Mouse (Mus musculus) cerebellum, adult 8-10 months (tissue): ENCODE measurements at regions not wholly inside any gene's neighbourhood (a gene's known extent, or its start where the extent isn't known, plus 50 kb on each side); places are given as distances from the start of the nearest gene placed in this dataset.
"Not testable (repeated sequence)": the region's sequence is repeated elsewhere in the genome, so short reads cannot be mapped to it uniquely, and the experiment has no call there.

ENCODE experiments used
- DNase-seq: peaks from one replicate; pipeline ENCODE4 v3.0.0; 2022

- DNase-seq: no peak
Observed at GRCm38 (mm10) chr4:27529565-27529964, 1182.9 kb upstream of the Manea start.

- no peak for DNase-seq
Observed at GRCm38 (mm10) chr4:27520295-27520694, 1173.6 kb upstream of the Manea start.

- DNase-seq: no peak
Observed at GRCm38 (mm10) chr4:27504829-27505804, 1158.4 kb upstream of the Manea start.

DNA sequence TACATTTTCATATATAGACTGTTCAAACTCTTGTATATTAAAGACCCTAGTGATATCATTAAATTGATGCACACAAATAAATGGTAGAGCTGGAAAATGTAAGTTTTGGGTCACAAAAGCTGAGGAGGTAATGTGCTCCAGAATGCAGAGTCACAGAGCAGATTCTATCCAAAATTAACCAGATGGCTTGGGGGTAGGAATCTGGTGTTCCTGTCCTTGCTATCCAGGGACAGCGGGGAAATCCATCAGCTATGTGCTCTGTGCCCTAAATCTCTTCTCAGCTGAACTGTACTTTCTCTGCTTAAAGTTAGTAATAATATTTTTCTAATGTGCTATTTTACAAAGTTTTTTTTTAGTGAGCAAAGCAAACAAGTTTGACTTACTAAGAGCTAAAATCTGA, 1151.2 kb upstream of the Manea start:
- peak; percentile 51 for DNase-seq

GRCm38 (mm10) chr4:27497274-27497673, 1150.6 kb upstream of the Manea start:
- DNase-seq: no peak

DNA sequence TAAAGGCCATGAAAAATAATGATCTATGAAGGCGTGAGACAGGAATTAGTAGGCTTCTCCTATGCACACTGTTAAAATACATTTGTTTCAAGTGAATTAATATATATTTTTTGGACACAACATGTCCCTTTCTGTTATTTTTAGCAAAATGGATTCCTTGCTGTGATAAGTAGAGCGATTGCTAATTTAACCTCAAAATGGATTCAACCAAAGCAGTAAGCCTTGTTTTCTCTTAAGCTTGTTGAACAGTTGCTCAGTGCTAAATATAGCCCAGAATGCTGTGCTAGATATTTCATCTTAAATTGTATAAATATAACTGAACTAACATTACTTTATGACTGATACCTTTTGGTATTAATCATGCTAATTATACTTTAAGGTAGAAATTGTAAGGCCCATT, 1144.6 kb upstream of the Manea start:
- DNase-seq: no peak

DNA sequence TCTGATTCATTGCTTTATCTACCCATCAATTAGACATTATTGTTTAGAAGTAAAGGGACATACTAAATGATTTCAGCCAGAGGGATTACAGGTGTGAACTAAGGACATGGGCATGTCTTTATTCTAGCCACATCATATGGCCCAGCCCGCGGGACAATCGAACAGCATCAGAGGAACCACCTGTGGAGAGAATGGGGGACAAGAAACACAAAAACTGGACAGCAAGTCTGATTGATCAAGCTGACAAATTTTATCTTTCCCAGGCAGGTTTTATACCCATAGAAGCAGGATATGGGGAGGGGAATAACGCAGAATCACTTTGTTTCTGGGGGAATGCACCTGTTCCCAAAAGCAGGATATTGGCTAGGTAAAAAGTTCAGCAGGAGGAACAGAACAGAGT, 1103.2 kb upstream of the Manea start:
- no peak for DNase-seq

DNA sequence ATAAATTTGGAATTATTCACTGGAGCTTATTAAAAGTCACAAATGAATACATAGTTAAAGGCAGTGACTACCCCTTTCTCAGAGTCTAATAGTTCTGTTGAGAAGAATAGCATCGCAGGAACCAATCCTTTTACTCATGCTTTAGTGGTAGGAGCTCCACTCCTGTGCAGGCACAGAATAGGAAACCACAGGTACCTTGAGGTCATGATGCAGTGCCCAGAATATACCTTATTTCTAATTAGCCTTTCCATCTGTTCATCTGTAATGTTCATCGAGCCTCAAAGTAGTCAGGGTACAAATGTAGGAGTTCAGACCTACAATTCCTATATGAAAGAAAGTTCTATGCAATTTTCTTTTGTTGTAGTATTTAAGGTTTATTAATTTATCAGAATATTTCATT, 1099.6 kb upstream of the Manea start:
- DNase-seq: no peak

DNA sequence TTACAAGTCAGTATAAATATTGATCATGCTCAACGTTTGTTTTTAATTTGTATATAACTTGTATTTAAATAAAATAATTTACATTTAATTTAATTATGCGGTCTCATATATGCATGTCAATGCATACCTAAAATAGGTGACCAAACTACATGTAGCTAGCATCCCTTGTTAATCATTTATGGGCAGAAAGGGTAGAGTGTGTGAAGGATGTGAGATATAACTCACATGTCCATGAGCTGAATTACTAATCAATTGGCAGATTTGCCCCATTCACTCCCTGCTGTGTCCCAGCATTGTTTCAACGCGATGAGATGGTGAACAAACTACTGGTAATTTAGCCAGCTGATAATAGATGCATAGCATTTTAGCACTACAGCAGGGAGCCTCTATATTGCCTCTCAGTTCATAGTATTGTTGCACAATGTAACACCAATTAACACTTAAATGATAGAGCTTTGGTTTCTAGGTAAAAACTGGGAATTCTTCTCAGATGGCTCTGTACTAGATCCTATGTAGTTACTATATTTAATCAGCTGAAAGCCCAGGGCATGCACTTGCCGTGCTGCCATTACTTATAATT, 1082.6 kb upstream of the Manea start:
- DNase-seq: no peak

GRCm38 (mm10) chr4:27425902-27426301, 1079.2 kb upstream of the Manea start:
- peak; percentile 90 for DNase-seq

- DNase-seq: no peak
Observed at GRCm38 (mm10) chr4:27423846-27424245, 1077.2 kb upstream of the Manea start.

GRCm38 (mm10) chr4:27418517-27418916, 1071.8 kb upstream of the Manea start:
- peak; percentile 66 for DNase-seq

DNA sequence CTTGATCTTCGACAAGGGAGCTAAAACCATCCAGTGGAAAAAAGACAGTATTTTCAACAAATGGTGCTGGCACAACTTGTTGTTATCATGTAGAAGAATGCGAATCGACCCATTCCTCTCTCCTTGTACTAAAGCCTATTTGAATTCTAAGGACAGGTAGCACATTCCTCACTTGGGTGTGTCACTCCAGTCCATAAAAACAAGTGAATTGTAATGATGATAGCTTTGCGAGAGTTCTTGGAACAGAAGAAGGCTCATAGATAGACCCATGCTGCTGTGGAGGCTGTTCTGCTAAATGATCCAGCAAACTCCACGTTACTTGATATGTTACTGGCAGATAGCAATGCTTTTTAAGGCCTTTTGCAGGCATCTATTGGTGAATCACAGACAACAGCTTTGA, 1038.2 kb upstream of the Manea start:
- not testable (repeated sequence) for DNase-seq

DNA sequence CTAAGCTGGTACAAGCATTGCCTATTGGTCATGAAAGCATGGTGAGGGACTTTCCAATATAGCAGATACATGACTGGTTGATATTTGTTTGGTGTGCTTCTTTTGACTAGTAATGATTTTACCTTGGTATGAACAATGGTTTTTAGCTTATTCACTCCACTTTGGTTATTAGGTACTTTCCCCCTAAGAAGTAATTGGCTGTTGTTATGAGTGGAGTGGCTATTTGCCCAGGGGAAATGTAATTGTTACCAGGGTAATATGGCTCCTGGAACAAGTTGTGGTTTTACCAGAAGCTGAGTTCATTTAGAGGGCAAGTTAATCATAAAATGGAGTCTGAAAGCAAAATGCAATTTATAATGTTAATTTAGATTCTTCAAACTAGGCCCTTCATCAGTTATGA, 1000.2 kb upstream of the Manea start:
- DNase-seq: no peak

GRCm38 (mm10) chr4:27333279-27333678, 986.6 kb upstream of the Manea start:
- no peak for DNase-seq
